Mouse (Mus musculus): ENCODE results near the gene Cbfa2t2.

DNA sequence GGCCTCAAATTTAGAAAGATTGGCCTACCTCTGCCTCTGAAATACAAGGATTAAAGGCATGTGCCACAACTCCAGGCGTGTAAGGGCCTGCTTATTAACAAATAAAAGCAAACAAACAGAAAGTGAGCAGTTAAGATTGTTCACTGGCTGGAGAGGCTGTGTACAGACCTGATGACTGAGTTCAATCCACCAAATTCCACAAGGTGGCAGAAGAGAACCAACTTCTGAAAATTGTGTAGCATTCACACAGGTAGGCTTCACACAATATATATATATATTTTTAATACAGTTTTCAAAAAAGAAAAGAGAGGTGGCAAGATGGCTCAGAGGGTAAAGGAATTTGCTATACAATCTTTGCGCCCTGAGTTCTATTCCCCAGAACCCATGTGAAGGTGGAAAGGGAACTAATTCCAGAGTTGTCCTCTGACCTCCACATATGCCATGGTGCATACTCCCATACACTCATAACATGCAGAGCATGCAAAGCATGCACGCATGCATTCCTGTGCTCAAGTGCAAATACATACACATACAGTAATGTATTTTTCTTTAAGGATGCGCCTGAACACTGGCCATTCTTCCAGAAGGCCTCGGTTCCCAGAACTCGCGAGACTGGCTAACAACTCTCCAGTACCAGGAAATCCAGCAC, 24.1 kb upstream of the Cbfa2t2 start:
- TF ChIP-seq CTCF (IDR thresholded peaks at IDR 0.05; ENCODE audit: extremely low read depth, insufficient read depth, insufficient read length, insufficient replicate concordance) (no peak), POLR2A (IDR thresholded peaks at IDR 0.05; ENCODE audit: low read depth, low read length) (no peak)
